Mouse (Mus musculus) lung, postnatal 0 days (tissue): ENCODE results near the gene Slc25a21.

Experiments used
- CTCF ChIP-seq: IDR thresholded peaks from 2 replicates; pipeline ENCODE4 v1.5.1; 2016; ENCODE audit warnings: antibody characterized with exemption, mild to moderate bottlenecking
- EP300 ChIP-seq: IDR thresholded peaks from 2 replicates; pipeline ENCODE4 v1.6.1; 2016; ENCODE audit warnings: antibody characterized with exemption, mild to moderate bottlenecking, control low read depth

- no peak for TF ChIP-seq CTCF
- no peak for TF ChIP-seq EP300
These were observed 478.6 kb downstream of the Slc25a21 start for GRCm38 (mm10) chr12:56718707-56719051.
